Mouse (Mus musculus) activated CD4-positive, CD25-positive, alpha-beta regulatory T cell, adult 9 weeks (primary cell): Measurements from ENCODE around the gene Mtx2. TPM values are rescaled to one million over a fixed set of nuclear protein-coding genes. Genes with fewer than 3 reads are reported as not detected.

Experiments used
- polyA plus RNA-seq: library from polyadenylated mRNA; unstranded; fragments of 100-300 nt; shearing (Covaris generic); gene quantifications from one replicate; pipeline ENCODE4 v1.2.1, GENCODE M21; 2017

The Mtx2 gene
- 18.1 TPM for polyA plus RNA-seq

GRCm38 (mm10) chr2:74825730-74826430 is at the start of gene Mtx2:
Gene Mtx2 (plus strand): TSS chr2:74825803.

Other genes starting within 250 kb of the Mtx2 start
- gene Lnpk, start 246.4 kb upstream of the Mtx2 start, polyA plus RNA-seq: 21.1 TPM
- gene Evx2, start 166.2 kb upstream of the Mtx2 start, polyA plus RNA-seq: not detected
- gene Hoxd13, start 157.5 kb upstream of the Mtx2 start, polyA plus RNA-seq: not detected
- gene Hoxd12, start 150.8 kb upstream of the Mtx2 start, polyA plus RNA-seq: not detected
- gene Hoxd11, start 146.2 kb upstream of the Mtx2 start, polyA plus RNA-seq: not detected
- not detected for gene Hoxd10, start 133.9 kb upstream of the Mtx2 start, polyA plus RNA-seq
- not detected for gene Hoxd9, start 128.1 kb upstream of the Mtx2 start, polyA plus RNA-seq
- gene Hoxd8, start 121.2 kb upstream of the Mtx2 start, polyA plus RNA-seq: not detected
- gene Hoxd3, start 113.9 kb upstream of the Mtx2 start, polyA plus RNA-seq: not detected
- gene Hoxd4, start 113.9 kb upstream of the Mtx2 start, polyA plus RNA-seq: not detected
- gene Gm28230, start 99.1 kb upstream of the Mtx2 start, polyA plus RNA-seq: not detected
- gene Hoxd1, start 62.8 kb upstream of the Mtx2 start, polyA plus RNA-seq: not detected